Mouse (Mus musculus): ENCODE measurements around the gene Rplp1. TPM values are rescaled to one million over a fixed set of nuclear protein-coding genes. Genes with fewer than 3 reads are reported as not detected.

The Rplp1 gene
- polyA plus RNA-seq, 1 experiment = 6,643 TPM

DNA sequence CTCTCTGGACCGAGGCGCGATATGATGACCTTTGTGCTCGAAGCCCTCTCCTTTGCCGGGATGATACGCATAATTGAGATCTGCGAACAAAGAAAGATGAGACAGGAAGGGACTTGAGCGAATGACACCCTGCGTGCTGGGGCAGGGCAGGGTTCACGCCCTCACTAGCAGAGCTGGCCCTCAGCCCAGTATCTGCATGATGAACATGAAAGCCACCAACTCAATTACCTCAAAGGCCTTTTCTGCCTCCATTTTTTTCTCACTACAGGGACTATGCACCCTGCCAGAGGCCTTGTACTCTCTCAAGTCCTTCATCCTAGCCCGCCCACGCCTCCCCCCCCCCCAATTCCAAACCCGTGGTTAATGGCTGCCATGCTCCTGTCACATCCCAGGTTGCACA lies 29.4 kb downstream of the Rplp1 start:
- 62% methylated on average over 13 of the region's 13 CpGs for WGBS
- no peak for DNase-seq (ENCODE audit: low read depth, low spot score)

DNA sequence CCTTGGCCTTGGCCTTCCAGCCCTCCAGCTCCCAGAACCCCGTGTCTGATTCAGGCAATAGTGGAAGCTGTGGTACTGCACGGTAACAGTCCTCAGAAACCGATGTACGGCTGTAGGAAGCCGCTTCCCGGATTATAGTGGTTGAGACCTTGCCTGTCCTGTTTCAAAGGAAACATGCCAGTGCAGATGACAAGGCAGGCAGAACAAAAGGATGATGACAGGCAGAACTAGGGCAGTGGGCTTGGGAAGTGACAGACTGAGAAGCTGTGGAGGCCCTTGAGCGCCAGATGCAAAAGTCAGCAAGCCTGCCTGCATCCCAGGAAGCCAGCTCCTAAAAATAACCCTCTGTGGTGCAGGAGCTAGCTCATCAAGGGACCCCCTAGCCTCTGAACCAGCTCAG lies 30.0 kb downstream of the Rplp1 start:
- no peak for DNase-seq (ENCODE audit: low read depth, low spot score)
- WGBS = 87% methylated on average over 7 of the region's 7 CpGs

DNA sequence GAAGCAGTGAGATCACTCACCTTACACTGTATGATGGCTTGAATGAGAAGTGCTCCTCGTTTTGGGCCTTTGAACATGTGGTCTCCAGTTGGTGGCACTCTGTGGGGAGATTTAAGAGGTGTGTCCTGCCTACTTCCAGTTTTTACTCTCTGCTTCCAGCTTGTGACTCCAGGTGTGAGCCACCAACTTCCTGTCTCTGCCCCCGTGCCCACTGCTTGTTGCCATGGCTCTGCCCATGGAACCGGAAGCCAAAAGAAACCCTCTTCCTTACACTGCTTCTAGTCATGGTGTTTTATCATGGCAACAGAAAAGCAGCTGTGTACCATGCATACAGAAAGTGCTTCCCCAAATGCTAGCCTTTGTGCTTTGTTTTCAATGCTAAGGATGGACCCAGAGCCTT lies 32.2 kb downstream of the Rplp1 start:
- no peak for DNase-seq (ENCODE audit: low read depth, low spot score)

DNA sequence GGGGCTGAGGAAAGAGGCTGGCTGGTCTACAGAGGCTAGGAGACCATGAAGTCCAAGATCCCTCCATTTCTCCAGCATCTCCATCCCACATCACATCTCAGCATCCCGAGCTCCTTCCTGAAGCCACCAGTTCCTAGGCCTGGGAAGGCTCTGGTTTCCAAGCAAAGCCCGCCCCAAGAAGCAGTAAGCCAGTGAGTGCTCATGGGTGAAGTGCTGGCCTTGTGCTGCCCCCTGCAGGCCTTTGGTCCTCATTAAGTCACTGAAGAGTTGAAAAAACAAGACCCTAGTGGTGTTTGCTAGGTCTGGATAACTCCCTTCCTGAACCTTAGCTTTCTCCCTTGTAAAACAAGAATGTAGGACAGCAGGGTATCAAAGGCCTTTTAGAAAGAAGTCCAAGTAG lies 35.5 kb downstream of the Rplp1 start:
- no peak for DNase-seq (ENCODE audit: low read depth, low spot score)

More for the DNA sequence above, 32.2 kb downstream of the Rplp1 start:
- 49% methylated on average over 3 of the region's 3 CpGs for WGBS

DNA sequence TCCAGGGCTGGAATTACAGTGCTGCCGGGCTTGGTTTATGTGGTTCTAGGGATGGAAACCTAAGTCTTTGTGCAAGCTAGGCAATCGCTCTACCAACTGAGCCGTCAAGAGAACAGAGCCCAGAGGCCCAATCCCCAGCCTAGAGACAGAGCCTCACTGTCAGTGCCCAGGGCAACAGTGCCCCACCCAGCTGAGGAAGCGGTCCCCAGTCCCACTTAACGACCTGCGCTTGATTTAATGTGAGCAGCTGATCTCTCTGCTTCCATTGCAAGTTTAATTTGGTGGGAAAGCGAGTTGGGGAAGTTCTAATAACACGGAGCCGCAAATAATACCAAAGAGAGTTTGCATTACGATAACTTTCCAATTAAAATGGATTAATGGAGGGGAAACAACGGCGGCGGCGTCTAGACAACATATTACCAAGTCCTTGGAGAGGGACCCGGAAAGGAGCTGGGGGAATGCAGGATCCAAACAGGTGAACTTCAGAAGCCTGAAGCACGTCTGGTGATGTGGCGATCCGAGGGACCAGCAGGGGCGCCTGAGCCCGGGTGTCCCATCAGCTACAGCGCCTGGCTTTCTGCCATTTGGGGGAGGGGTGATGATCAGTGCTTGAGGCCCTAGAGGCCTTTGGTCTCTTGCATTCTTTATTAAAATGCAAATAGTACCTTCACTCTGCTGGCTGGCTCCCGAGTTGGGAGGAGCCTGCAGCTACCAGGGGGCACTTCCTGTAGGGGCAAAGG lies 36.8 kb downstream of the Rplp1 start:
- WGBS = 51% methylated on average over 22 of the region's 22 CpGs
- no peak for DNase-seq (ENCODE audit: low read depth, low spot score)

More for the DNA sequence above, 35.5 kb downstream of the Rplp1 start:
- WGBS = 51% methylated on average over 2 of the region's 2 CpGs

DNA sequence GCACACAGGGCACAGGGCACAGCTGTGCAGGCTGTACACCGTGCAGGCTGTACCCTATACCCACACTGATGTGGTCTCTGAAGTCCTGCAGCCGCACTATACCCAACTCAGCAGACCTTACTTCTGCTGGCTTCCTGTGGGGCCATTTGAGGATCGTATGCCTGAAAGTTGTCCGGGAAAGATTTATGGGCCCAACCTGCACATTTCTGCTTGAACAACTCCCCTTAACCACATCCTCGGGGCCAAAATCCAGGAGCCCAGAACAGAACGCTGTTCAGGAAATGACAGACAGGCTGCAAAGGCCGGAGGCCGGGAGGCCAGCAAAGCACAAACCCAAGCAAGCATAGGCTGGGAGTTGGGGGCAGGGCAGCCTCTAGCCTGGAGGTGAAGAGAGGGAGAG lies 41.0 kb downstream of the Rplp1 start:
- no peak for DNase-seq (ENCODE audit: low read depth, low spot score)
- 38% methylated on average over 8 of the region's 8 CpGs for WGBS

DNA sequence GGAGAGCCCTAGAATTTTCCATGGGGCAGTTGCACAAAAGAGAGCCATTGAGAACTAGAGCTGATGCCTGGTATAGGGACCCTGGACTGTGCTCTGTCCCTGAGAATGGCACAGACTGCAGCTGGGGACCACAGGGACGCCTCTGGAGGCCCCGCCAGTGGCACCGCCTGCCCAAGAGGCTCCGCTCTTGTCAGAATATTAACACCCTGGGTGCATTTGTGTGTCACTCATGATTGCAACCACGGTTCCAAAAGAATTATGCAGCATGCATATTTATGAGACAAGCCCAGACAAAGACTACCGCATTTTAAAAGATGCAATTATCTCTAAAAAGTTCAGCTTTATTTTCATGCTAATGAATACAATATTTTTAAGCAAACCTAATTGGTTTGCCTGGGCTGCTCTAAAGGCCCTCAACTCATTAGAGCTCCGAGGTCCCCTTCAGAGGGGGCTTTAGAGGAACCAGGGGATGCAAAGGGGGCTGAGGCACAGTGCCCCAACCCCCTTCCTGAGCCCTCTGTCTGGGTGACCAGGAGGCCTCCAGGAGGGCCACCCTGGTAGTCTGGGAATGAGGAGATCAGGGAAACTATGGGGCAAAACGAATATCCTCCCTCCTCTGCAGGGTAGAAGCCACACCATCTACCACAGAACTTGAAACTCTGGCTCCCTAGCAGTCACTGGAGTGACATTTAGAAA lies 41.9 kb downstream of the Rplp1 start:
- WGBS = 83% methylated on average over 8 of the region's 8 CpGs

DNA sequence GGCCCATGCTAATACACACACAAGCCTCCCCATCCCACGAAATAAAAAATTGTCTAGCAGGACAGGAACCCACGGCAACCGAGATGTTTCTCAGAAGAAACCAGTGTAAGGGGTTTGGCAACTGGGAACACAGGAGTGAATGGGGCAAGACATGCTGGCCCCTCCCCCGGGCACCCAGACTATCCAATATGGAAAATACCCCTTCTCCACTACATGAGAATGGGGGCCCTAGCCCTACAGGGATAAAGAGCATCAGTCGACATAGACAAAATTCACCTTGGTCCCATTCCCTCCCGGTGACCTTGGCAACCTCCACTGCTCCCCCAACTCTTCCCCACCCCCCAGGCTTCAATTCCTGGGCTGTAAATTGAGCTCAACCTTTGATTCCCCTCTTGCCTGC lies 42.5 kb downstream of the Rplp1 start:
- WGBS = 91% methylated on average over 6 of the region's 6 CpGs
- no peak for DNase-seq (ENCODE audit: low read depth, low spot score)

More for the DNA sequence above, 41.9 kb downstream of the Rplp1 start:
- DNase-seq (ENCODE audit: low read depth, low spot score) = no peak

DNA sequence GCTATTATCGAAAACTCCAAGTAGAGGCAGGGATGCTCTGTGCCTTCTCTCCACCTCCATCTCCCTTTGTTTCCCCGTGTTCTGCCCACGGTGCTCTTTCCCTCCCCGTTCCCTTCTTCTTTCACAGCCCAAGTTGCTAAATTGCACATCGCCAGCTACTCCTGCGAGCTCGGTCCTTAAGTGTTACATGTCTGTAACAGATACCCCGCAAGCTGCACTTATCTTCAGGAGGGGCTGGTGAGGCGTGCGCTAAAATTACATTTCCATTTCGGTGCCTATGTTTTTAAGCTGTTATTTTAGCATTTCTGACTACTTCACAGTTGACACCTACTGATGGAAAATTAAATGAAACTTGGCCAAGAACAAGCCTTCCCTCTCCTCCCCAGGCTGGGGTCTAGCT lies 46.7 kb downstream of the Rplp1 start:
- DNase-seq (ENCODE audit: low read depth, low spot score) = no peak
- 88% methylated on average over 11 of the region's 11 CpGs for WGBS

Other genes starting within 250 kb of the Rplp1 start
- 12.9 and 15.4 TPM in 2 replicates for gene Kif23, start 32.2 kb upstream of the Rplp1 start, polyA plus RNA-seq (2012; rRNA removed)
- 7.5 and 28.3 TPM in 2 replicates for gene Paqr5, start 112.3 kb upstream of the Rplp1 start, polyA plus RNA-seq (2012; rRNA removed)
- gene Glce, start 208.1 kb upstream of the Rplp1 start, polyA plus RNA-seq (2012; rRNA removed) = 4.7 and 6.0 TPM in 2 replicates